In genomic region chr7:112426811-112427210, GRCm38 (mm10) we compare ENCODE assay signal across 9 mouse cellular contexts. TPM values are rescaled to one million over a fixed set of nuclear protein-coding genes. Genes with fewer than 3 reads are reported as not detected.
A peak's percentile ranks its signal among the peaks of the same experiment; 100 is the strongest.
DNase-seq lines count a peak whose midpoint lies in the region; ATAC-seq and TF ChIP-seq lines count a peak whose summit lies in the region.
"Had no signal": no experiment of that assay in that cellular context is flagged by ENCODE, and none has a peak within 500 bp of the region (broad histone marks: within the 10 kb centered on the region; RNA-seq: fewer than 3 reads in every experiment).

No protein-coding gene starts in this region.

- peak overlapping the region; percentile 99 for H3K9ac ChIP-seq in heart, embryonic 16.5 days (ENCODE audit: low read length)
- no peak overlapping the region for H3K9ac ChIP-seq in neural tube, embryonic 12.5 days

- no peak for ATAC-seq in heart, embryonic 16.5 days (replicated peaks; ENCODE audit: extremely low read depth, insufficient read depth, low FRiP score)
- ATAC-seq in neural tube, embryonic 12.5 days (ENCODE audit: low FRiP score, low read depth), result no peak

- no peaks in the 10 kb centered on the region for H3K9me3 ChIP-seq in heart, embryonic 16.5 days (replicated peaks; ENCODE audit: control insufficient read depth, low read length)
- H3K9me3 ChIP-seq in neural tube, embryonic 12.5 days, result no peaks in the 10 kb centered on the region

- intact Hi-C loops in gastrocnemius, adult 2 months (cut with DNase I), result no loop called here
- intact Hi-C loops in left cerebral cortex, postnatal 36 days (cut with DNase I), result no loop called here

- DNase-seq in gastrocnemius, adult 2 months, result no peak
- no peak for DNase-seq in gastrocnemius, postnatal 4 days (ENCODE audit: low spot score in 2 of 2)
- no peak for DNase-seq in lung, adult 2 months
- DNase-seq in lung, postnatal 36 days, result no peak
- no peak for DNase-seq in right cerebral cortex, postnatal 36 days (ENCODE audit: low spot score in 2 of 2)
- DNase-seq in left cerebral cortex, postnatal 36 days (ENCODE audit: low spot score in 2 of 2), result no peak

- no peaks in the 10 kb centered on the region for H3K27me3 ChIP-seq in heart, embryonic 16.5 days (ENCODE audit: control insufficient read depth, insufficient read depth, low read length)
- 0 out of 2 replicates have a peak, but pooled peaks cover 5% of the 10 kb centered on the region for H3K27me3 ChIP-seq in neural tube, embryonic 12.5 days (replicated peaks)

- 43% methylated on average over 5 of the region's 5 CpGs for WGBS in lung, adult 2 months
- WGBS in heart, embryonic 16.5 days, result 40% methylated on average over 5 of the region's 5 CpGs
- WGBS in neural tube, embryonic 12.5 days, result 63% methylated on average over 5 of the region's 5 CpGs

- TF ChIP-seq CTCF in gastrocnemius, adult 2 months (IDR thresholded peaks at IDR 0.05), result no peak
- TF ChIP-seq CTCF in lung, adult 2 months (IDR thresholded peaks at IDR 0.05; ENCODE audit: insufficient read depth, low read length), result no peak

- TF ChIP-seq POLR2A in lung, adult 2 months (IDR thresholded peaks at IDR 0.05; ENCODE audit: borderline replicate concordance, extremely low read depth, low read depth, low read length), result no peak

- H3K27ac ChIP-seq in gastrocnemius, adult 2 months, result peak overlapping the region; percentile 96
- H3K27ac ChIP-seq in heart, embryonic 16.5 days (ENCODE audit: low read length), result peak overlapping the region; percentile 99
- H3K27ac ChIP-seq in neural tube, embryonic 12.5 days, result no peak overlapping the region

- H3K36me3 ChIP-seq in heart, embryonic 16.5 days (ENCODE audit: control insufficient read depth, insufficient read depth), result no peaks in the 10 kb centered on the region
- H3K36me3 ChIP-seq in neural tube, embryonic 12.5 days, result no peaks in the 10 kb centered on the region

- peak overlapping the region; percentile 92 for H3K4me3 ChIP-seq in gastrocnemius, adult 2 months
- H3K4me3 ChIP-seq in lung, adult 2 months (replicated peaks; ENCODE audit: extremely low read depth, low read depth, low read length), result peak overlapping the region; percentile 88
- peak overlapping the region; percentile 86 for H3K4me3 ChIP-seq in heart, embryonic 16.5 days (ENCODE audit: low read length)
- H3K4me3 ChIP-seq in neural tube, embryonic 12.5 days, result no peak overlapping the region

- H3K4me2 ChIP-seq in heart, embryonic 16.5 days (ENCODE audit: low read depth, low read length), result peak overlapping the region; percentile 67
- peak overlapping the region; percentile 92 for H3K4me2 ChIP-seq in neural tube, embryonic 12.5 days (replicated peaks)

- peaks cover 5% of the 10 kb centered on the region; the same call in 1 of the 2 replicates for H3K4me1 ChIP-seq in lung, adult 2 months (ENCODE audit: control insufficient read depth, insufficient read depth, low read length)
- peaks cover 17% of the 10 kb centered on the region for H3K4me1 ChIP-seq in heart, embryonic 16.5 days (ENCODE audit: control insufficient read depth, insufficient read depth, low read length)
- H3K4me1 ChIP-seq in neural tube, embryonic 12.5 days, result peaks cover 15% of the 10 kb centered on the region; the same call in 1 of the 2 replicates

RNA-seq across cellular contexts. Expression of gene Parva, which starts 0.5 kb away (rescaled TPM):
- total RNA-seq in gastrocnemius, adult 2 months (2021), result 10 to 100 TPM; 10.9 to 17.0 TPM
- 10 to 100 TPM; 73.8 to 77.9 TPM for total RNA-seq in gastrocnemius, postnatal 4 days (2021)
- 54.7 and 80.5 TPM in 2 replicates for polyA plus RNA-seq in lung, adult 2 months (2012; rRNA removed)
- 65.8 and 75.1 TPM in 2 replicates for polyA plus RNA-seq in heart, embryonic 16.5 days (2015; fragmentation: Nextera tagmentation; extraction: Ambion mirVana)
- polyA plus RNA-seq in neural tube, embryonic 12.5 days (2016; fragmentation: Nextera tagmentation; extraction: Ambion mirVana), result 42.3 and 50.7 TPM in 2 replicates
- 10 to 100 TPM; 49.1 to 60.9 TPM for total RNA-seq in left cerebral cortex, postnatal 36 days (2021)
- total RNA-seq: monocyte, adult 5-6 weeks had no signal
